Comparison of ENCODE assay signal across 9 mouse cellular contexts in the genomic region with DNA sequence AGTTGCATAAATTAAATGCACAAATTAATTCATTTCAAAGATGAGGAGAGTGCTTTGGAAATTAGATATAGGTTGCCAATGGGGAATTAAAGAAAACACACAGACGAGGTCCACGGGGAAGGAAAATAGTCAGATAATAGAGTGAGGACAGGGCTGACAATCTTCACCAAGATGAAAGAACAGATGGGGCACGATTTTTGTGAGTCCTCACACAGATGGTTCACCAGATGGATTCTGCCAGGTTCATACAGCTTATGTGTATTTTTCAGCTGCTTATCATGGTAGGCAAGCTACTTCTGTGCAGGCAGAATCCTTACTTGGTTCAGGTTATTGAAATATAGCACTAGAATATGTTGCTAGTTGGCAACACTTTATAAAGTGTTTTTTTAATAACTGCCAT.
DNase-seq lines count a peak whose midpoint lies in the region; ATAC-seq and TF ChIP-seq lines count a peak whose summit lies in the region.
"Had no signal": no experiment of that assay in that cellular context is flagged by ENCODE, and none has a peak within 500 bp of the region (broad histone marks: within the 10 kb centered on the region; RNA-seq: fewer than 3 reads in every experiment).

No protein-coding gene starts in this region.

- H3K9ac ChIP-seq in forebrain, embryonic 13.5 days, result no peak overlapping the region
- no peak overlapping the region for H3K9ac ChIP-seq in midbrain, embryonic 15.5 days

- no peak for TF ChIP-seq POLR2A in lung, adult 2 months (IDR thresholded peaks at IDR 0.05; ENCODE audit: borderline replicate concordance, extremely low read depth, low read depth, low read length)

- TF ChIP-seq CTCF in layer of hippocampus, adult 2 months (conservative IDR thresholded peaks at IDR 0.05), result no peak
- no peak for TF ChIP-seq CTCF in lung, adult 2 months (IDR thresholded peaks at IDR 0.05; ENCODE audit: insufficient read depth, low read length)

- H3K4me2 ChIP-seq in forebrain, embryonic 13.5 days, result no peak overlapping the region
- no peak overlapping the region for H3K4me2 ChIP-seq in midbrain, embryonic 15.5 days

- no peaks in the 10 kb centered on the region for H3K4me1 ChIP-seq in forebrain, embryonic 13.5 days
- no peaks in the 10 kb centered on the region for H3K4me1 ChIP-seq in midbrain, embryonic 15.5 days
- no peaks in the 10 kb centered on the region for H3K4me1 ChIP-seq in lung, adult 2 months (ENCODE audit: control insufficient read depth, insufficient read depth, low read length)
- H3K4me1 ChIP-seq: megakaryocyte, embryonic 14.5 days had no signal

- ATAC-seq in forebrain, embryonic 13.5 days, result peak; percentile 93
- ATAC-seq in midbrain, embryonic 15.5 days (replicated peaks), result 0 out of 2 replicates have a peak, but pooled peaks have one; percentile 52

- no peaks in the 10 kb centered on the region for H3K9me3 ChIP-seq in forebrain, embryonic 13.5 days (replicated peaks)
- H3K9me3 ChIP-seq in midbrain, embryonic 15.5 days, result no peaks in the 10 kb centered on the region
- H3K9me3 ChIP-seq: megakaryocyte, embryonic 14.5 days had no signal

- H3K36me3 ChIP-seq in forebrain, embryonic 13.5 days (ENCODE audit: poor library complexity, severe bottlenecking), result no peaks in the 10 kb centered on the region
- H3K36me3 ChIP-seq in midbrain, embryonic 15.5 days (replicated peaks), result no peaks in the 10 kb centered on the region

- WGBS in forebrain, embryonic 13.5 days, result 52% methylated on average over 3 of the region's 3 CpGs
- 26% methylated on average over 3 of the region's 3 CpGs for WGBS in midbrain, embryonic 15.5 days
- 63% methylated on average over 3 of the region's 3 CpGs for WGBS in lung, adult 2 months

- intact Hi-C loops in gastrocnemius, postnatal 36 days (cut with DNase I), result no loop called here

- peak; percentile 8 for DNase-seq in cerebellum, adult 8-10 months
- DNase-seq in layer of hippocampus, adult 2 months (ENCODE audit: low spot score in 2 of 2), result peak; percentile 46 to 75
- no peak for DNase-seq in gastrocnemius, postnatal 36 days
- no peak for DNase-seq in adrenal gland, adult 18-20 months (ENCODE audit: low spot score in 2 of 2)
- DNase-seq in lung, adult 2 months, result no peak
- DNase-seq: gastrocnemius, adult 2 months had no signal

- H3K4me3 ChIP-seq in forebrain, embryonic 13.5 days, result no peak overlapping the region
- no peak overlapping the region for H3K4me3 ChIP-seq in layer of hippocampus, adult 2 months
- H3K4me3 ChIP-seq in midbrain, embryonic 15.5 days, result no peak overlapping the region
- no peak overlapping the region for H3K4me3 ChIP-seq in lung, adult 2 months (replicated peaks; ENCODE audit: extremely low read depth, low read depth, low read length)
- H3K4me3 ChIP-seq: gastrocnemius, adult 2 months; megakaryocyte, embryonic 14.5 days had no signal

- no peaks in the 10 kb centered on the region for H3K27me3 ChIP-seq in forebrain, embryonic 13.5 days
- H3K27me3 ChIP-seq in midbrain, embryonic 15.5 days (replicated peaks), result no peaks in the 10 kb centered on the region
- H3K27me3 ChIP-seq: megakaryocyte, embryonic 14.5 days had no signal

- no peak overlapping the region for H3K27ac ChIP-seq in forebrain, embryonic 13.5 days
- no peak overlapping the region for H3K27ac ChIP-seq in layer of hippocampus, adult 2 months
- no peak overlapping the region for H3K27ac ChIP-seq in midbrain, embryonic 15.5 days
- H3K27ac ChIP-seq: gastrocnemius, adult 2 months had no signal

Comparison
In these comparisons a context has a peak if more than half of its experiments do, and no peak if none do; other contexts are left out.
1. DNase-seq: peak in cerebellum, adult 8-10 months (single experiment) and layer of hippocampus, adult 2 months (2 of 2); none in gastrocnemius, postnatal 36 days (0 of 2), adrenal gland, adult 18-20 months (0 of 2) and lung, adult 2 months (single experiment).